Mouse (Mus musculus) liver, adult 2 months (tissue): Measurements from ENCODE around the gene Heg1. TPM values are rescaled to one million over a fixed set of nuclear protein-coding genes. Genes with fewer than 3 reads are reported as not detected.

Source experiments
- DNase-seq: peaks from one replicate; pipeline ENCODE4 v3.0.0-alpha.2; 2011; ENCODE audit warnings: low read depth, low spot score; ENCODE audit errors: extremely low read depth
- H3K27ac ChIP-seq: fragments of 200-500 bp; replicated peaks from 2 replicates; pipeline ENCODE4 v1.5.1; 2012; ENCODE audit warnings: low read depth, mild to moderate bottlenecking, control low read depth, inconsistent platforms, low read length; ENCODE audit not compliant: insufficient read depth
- H3K27me3 ChIP-seq: fragments of 200-500 bp; 2 replicates; pipeline ENCODE4 v1.6.1; 2012; ENCODE audit warnings: mild to moderate bottlenecking, moderate library complexity, low read length, inconsistent platforms; ENCODE audit not compliant: control insufficient read depth, insufficient read depth
- H3K36me3 ChIP-seq: fragments of 200-500 bp; 2 replicates; pipeline ENCODE4 v1.6.1; 2012; ENCODE audit warnings: low read length, inconsistent platforms; ENCODE audit not compliant: control insufficient read depth, insufficient read depth
- H3K4me1 ChIP-seq: fragments of 200-500 bp; 2 replicates; pipeline ENCODE4 v1.6.1; 2011; ENCODE audit warnings: low read length; ENCODE audit not compliant: control insufficient read depth, insufficient read depth
- H3K4me3 ChIP-seq: fragments of 200-500 bp; 2 replicates; pipeline ENCODE4 v1.5.1; 2011; ENCODE audit warnings: low read depth, mild to moderate bottlenecking, control low read depth, low read length, moderate library complexity; ENCODE audit not compliant: insufficient read depth
- H3K79me2 ChIP-seq: fragments of 200-500 bp; 2 replicates; pipeline ENCODE4 v1.6.1; 2012; ENCODE audit warnings: inconsistent platforms, mild to moderate bottlenecking, low read length, moderate library complexity; ENCODE audit not compliant: control insufficient read depth, insufficient read depth
- H3K9ac ChIP-seq: fragments of 200-500 bp; 2 replicates; pipeline ENCODE4 v1.6.1; 2012; ENCODE audit warnings: low read depth, mild to moderate bottlenecking, control low read depth, inconsistent platforms, low read length
- CTCF ChIP-seq: fragments of 200-500 bp; IDR thresholded peaks from 2 replicates; pipeline ENCODE4 v1.5.1; 2011; ENCODE audit warnings: low read depth, low read length, control low read depth
- POLR2A ChIP-seq: fragments of 200-500 bp; IDR thresholded peaks from 2 replicates; pipeline ENCODE4 v1.6.1; 2011; ENCODE audit warnings: low read length, control low read depth; ENCODE audit not compliant: insufficient read depth; ENCODE audit errors: extremely low read depth
- WGBS: fragments of 180-500 bp; shearing (Covaris S2); methylation state at CpG from one replicate; pipeline ENCODE4 v1.1.7; 2018; 5-methylcytosine and 5-hydroxymethylcytosine counted together
- polyA plus RNA-seq: library from polyadenylated mRNA; depleted of rRNA; stranded (reverse); fragments of >200 nt; gene quantifications from 2 replicates; pipeline ENCODE4 v1.2.3, GENCODE M21; 2012; rRNA removed
- total RNA-seq: library from RNA; depleted of rRNA; stranded (reverse); fragments of >200 nt; gene quantifications from 2 replicates; pipeline ENCODE4 v1.2.3, GENCODE M21; 2014; rRNA removed

Heg1 gene
- 8.6 and 12.6 TPM in 2 replicates for total RNA-seq
- 5.7 and 5.8 TPM in 2 replicates for polyA plus RNA-seq

DNA sequence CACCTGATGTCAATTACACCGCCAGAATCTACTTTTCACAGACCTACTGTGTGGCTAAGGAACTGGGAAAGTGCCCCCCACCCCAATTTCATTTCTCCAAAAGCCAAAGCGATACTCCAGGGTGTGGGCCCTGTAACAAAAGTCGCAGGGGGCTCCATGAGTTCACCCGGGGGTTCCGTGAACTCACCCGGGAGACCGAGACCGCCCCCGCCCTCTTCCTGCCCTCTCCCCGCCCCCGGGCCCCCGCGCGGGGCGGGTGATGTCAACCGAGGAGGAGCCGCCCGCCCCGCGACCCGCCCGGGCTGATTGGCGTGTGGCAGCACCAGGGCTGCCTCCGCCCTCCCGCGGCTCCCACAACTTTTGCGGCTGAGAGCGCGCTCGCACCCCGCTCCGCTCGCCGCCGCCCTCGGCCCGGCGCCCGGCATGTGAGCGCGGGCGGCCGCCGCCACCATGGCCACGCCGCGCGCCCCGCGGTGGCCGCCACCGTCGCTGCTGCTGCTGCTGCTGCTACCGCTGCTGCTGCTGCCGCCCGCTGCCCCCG, at the start of gene Heg1:
TSS of gene Heg1 (plus strand) at position 209 of the 541 bp plus-strand sequence.
- H3K27me3 ChIP-seq, result no peaks in the 10 kb centered on the region
- 2% methylated on average over 41 of the region's 57 CpGs for WGBS
- no peaks in the 10 kb centered on the region for H3K36me3 ChIP-seq
- peaks cover 3% of the 10 kb centered on the region; the same call in 1 of the 2 replicates for H3K79me2 ChIP-seq
- peak within 1 kb of the TSS; percentile 85 for H3K4me3 ChIP-seq
- 0 out of 2 replicates have a peak, but pooled peaks have one; percentile 25 for TF ChIP-seq POLR2A
- TF ChIP-seq CTCF, result no peak
- DNase-seq, result peak; percentile 20
- peaks cover 2% of the 10 kb centered on the region; the same call in 1 of the 2 replicates for H3K4me1 ChIP-seq
- peak within 1 kb of the TSS; percentile 77 for H3K27ac ChIP-seq
- peak within 1 kb of the TSS; percentile 94 for H3K9ac ChIP-seq

DNA sequence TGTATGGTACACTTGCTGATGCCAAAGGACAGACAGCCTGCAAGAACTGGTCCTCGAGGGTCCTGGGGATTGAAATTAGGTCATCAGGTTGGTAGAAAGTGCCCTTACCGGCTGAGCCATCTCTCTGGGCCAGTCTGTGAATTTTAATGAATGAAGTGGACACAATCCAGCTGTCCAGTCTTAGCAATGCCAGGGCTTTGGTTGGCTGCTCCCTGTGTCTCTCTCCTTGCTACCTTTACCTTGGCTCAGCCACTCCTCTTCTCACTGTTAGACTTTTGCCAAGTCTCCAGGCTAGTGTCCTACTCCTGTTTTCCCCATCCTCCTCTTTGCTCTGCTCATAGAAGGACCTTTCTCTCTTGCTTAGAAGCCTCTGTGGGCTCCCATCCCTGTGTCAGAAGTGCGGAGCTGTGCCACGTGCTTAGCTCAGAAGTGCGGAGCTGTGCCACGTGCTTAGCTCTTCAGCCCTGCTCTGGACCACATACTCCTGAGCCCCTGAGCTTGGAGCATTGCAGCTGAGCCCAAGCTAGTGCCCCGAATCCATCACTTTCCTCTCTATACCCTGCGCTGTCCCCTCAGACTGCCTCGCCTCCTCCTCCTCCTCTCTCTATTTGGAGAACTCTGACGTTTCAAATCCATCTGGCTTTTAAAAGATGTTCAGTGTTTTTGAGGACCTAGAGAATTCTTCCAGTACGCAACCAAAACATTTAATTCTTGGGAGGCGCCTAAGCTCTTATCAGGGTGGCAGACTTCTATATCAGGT, 48.2 kb upstream of the Heg1 start:
- no peaks in the 10 kb centered on the region for H3K4me1 ChIP-seq
- TF ChIP-seq POLR2A, result no peak
- no peak for TF ChIP-seq CTCF
- no peak overlapping the region for H3K9ac ChIP-seq
- 85% methylated on average over 12 of the region's 12 CpGs for WGBS
- H3K27ac ChIP-seq, result no peak overlapping the region
- no peak for DNase-seq
- no peak overlapping the region for H3K4me3 ChIP-seq
- H3K27me3 ChIP-seq, result no peaks in the 10 kb centered on the region
- H3K36me3 ChIP-seq, result no peaks in the 10 kb centered on the region
- H3K79me2 ChIP-seq, result no peaks in the 10 kb centered on the region

DNA sequence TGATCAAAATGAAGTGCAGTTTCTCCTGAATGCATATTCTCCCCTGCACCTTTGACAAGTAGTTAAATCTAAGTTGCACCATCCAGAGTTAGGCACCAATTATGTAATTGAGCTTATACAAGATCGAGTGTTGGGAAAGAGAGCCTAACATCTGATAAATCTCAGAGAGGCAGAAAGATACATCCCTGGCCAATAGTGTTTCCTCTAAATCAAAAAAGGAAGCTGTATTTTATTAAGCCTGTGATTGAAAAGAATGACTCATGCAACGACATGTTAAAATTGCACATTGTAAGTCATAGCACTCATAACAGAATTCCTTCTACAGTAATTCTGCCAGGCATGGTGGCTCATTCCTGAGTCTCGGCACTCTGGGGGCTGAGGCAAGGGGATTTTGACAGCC, 42.4 kb upstream of the Heg1 start:
- no peaks in the 10 kb centered on the region for H3K27me3 ChIP-seq
- WGBS, result 68% methylated on average over 3 of the region's 3 CpGs
- DNase-seq, result no peak
- no peaks in the 10 kb centered on the region for H3K4me1 ChIP-seq
- no peak overlapping the region for H3K4me3 ChIP-seq
- TF ChIP-seq CTCF, result no peak
- no peak for TF ChIP-seq POLR2A
- H3K9ac ChIP-seq, result no peak overlapping the region
- H3K79me2 ChIP-seq, result no peaks in the 10 kb centered on the region
- H3K36me3 ChIP-seq, result no peaks in the 10 kb centered on the region
- no peak overlapping the region for H3K27ac ChIP-seq

DNA sequence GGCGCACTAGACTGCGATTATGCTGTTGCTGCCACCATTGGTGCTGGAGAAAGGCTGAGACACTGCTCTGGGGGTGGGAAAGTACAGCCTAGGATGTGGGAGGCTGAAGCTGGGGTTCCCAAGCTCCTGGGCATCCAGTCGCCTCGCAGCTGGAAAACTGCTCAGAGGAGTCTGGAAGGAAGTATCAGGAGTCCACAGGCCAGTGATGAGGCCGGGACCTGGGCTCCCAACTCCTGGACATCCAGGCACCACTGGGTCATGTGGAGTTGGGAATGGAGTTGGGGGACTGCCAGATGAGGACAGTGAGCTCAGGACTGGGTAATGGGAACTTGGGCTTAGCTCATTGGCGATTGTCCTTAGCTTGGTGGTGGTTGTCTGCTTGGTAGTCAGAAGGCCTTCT, 31.1 kb upstream of the Heg1 start:
- Histone ChIP-seq H3K4me1 (no peaks in the 10 kb centered on the region), H3K27ac (no peak overlapping the region), H3K4me3 (no peak overlapping the region), H3K36me3 (no peaks in the 10 kb centered on the region), H3K9ac (no peak overlapping the region), H3K27me3 (no peaks in the 10 kb centered on the region), H3K79me2 (no peaks in the 10 kb centered on the region)
- no peak for TF ChIP-seq CTCF
- no peak for TF ChIP-seq POLR2A
- WGBS, result 93% methylated on average over 6 of the region's 6 CpGs
- no peak for DNase-seq

DNA sequence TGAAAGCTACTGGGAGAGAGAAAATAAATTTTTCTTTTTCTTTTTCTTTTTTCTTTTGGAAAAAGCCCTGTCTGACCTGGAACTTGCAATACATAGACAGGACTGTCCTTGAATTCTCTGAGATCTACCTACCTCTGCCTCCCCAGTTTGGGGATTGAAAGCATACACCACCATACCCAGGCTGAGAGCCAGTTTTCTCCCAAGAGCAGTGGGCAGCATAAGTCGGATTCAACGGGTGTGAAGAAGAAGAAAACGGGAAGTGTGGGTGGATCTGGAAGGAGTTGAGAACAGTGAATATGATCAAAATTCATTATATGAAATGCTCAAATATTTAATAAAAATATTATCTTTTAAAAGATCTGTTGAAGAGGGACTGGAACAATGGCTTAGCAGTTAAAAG, 28.7 kb upstream of the Heg1 start:
- Histone ChIP-seq H3K79me2 (no peaks in the 10 kb centered on the region), H3K36me3 (no peaks in the 10 kb centered on the region), H3K27ac (no peak overlapping the region), H3K4me1 (no peaks in the 10 kb centered on the region), H3K4me3 (no peak overlapping the region), H3K9ac (no peak overlapping the region), H3K27me3 (no peaks in the 10 kb centered on the region)
- TF ChIP-seq CTCF, result no peak
- no peak for TF ChIP-seq POLR2A
- no peak for DNase-seq
- 94% methylated on average over 3 of the region's 3 CpGs for WGBS

DNA sequence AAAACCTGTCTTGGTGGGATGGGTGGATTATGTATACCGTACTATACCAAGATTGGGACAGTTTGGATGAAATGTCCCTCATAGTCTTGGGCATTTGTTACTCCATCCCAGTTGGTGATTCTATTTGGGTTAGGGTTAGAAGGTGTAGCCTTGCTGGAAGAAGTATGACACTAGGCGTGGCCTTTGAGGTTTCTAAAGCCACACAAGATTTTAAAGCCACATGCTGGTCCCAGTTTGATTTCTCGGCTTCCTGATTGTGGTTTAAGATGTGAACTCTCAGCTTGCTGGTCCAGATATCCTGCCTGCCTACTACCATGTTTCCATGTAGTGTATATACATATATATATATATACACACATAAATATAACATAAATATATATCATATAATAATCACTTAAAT, 27.0 kb upstream of the Heg1 start:
- 97% methylated on average over 3 of the region's 3 CpGs for WGBS
- no peak overlapping the region for H3K27ac ChIP-seq
- no peaks in the 10 kb centered on the region for H3K36me3 ChIP-seq
- DNase-seq, result no peak
- H3K27me3 ChIP-seq, result no peaks in the 10 kb centered on the region
- H3K79me2 ChIP-seq, result no peaks in the 10 kb centered on the region
- H3K4me3 ChIP-seq, result no peak overlapping the region
- no peaks in the 10 kb centered on the region for H3K4me1 ChIP-seq
- no peak overlapping the region for H3K9ac ChIP-seq
- TF ChIP-seq POLR2A (no peak), CTCF (no peak)
